ENCODE assay signal across 8 mouse cellular contexts in genomic region chr16:42781096-42782071, GRCm38 (mm10).
DNase-seq lines count a peak whose midpoint lies in the region; ATAC-seq and TF ChIP-seq lines count a peak whose summit lies in the region.

No protein-coding gene starts in this region.

- peaks cover 16% of the 10 kb centered on the region for H3K4me1 ChIP-seq in forebrain, embryonic 13.5 days
- no peaks in the 10 kb centered on the region for H3K4me1 ChIP-seq in liver, embryonic 11.5 days (replicated peaks; ENCODE audit: control insufficient read depth, insufficient read depth, low read length)
- H3K4me1 ChIP-seq in stomach, postnatal 0 days (replicated peaks; ENCODE audit: control insufficient read depth, insufficient read depth), result no peaks in the 10 kb centered on the region

- no peak for TF ChIP-seq CTCF in stomach, postnatal 0 days (IDR thresholded peaks at IDR 0.05; ENCODE audit: low read depth)

- no peaks in the 10 kb centered on the region for H3K27me3 ChIP-seq in forebrain, embryonic 13.5 days
- no peaks in the 10 kb centered on the region for H3K27me3 ChIP-seq in liver, embryonic 11.5 days (replicated peaks; ENCODE audit: control insufficient read depth, insufficient read depth, low read length)
- no peaks in the 10 kb centered on the region for H3K27me3 ChIP-seq in stomach, postnatal 0 days (ENCODE audit: control insufficient read depth, insufficient read depth, low read length)

- no peaks in the 10 kb centered on the region for H3K36me3 ChIP-seq in forebrain, embryonic 13.5 days (ENCODE audit: poor library complexity, severe bottlenecking)
- no peaks in the 10 kb centered on the region for H3K36me3 ChIP-seq in liver, embryonic 11.5 days (ENCODE audit: control insufficient read depth, insufficient read depth, low read length)
- H3K36me3 ChIP-seq in stomach, postnatal 0 days (ENCODE audit: control insufficient read depth, insufficient read depth, low read length), result no peaks in the 10 kb centered on the region

- DNase-seq in ovary, postnatal 14 days (ENCODE audit: low spot score), result peak; percentile 9
- no peak for DNase-seq in ovary, postnatal 10 days (ENCODE audit: low spot score)
- no peak for DNase-seq in liver, embryonic 11.5 days (ENCODE audit: low spot score)
- no peak for DNase-seq in stomach, postnatal 0 days (ENCODE audit: low spot score)
- no peak for DNase-seq in urinary bladder, postnatal 14 days (ENCODE audit: low spot score)
- no peak for DNase-seq in left cerebral cortex, adult 9 months (ENCODE audit: low spot score in 2 of 2)
- DNase-seq in cerebellum, adult 9-11 months, result no peak

- ATAC-seq in forebrain, embryonic 13.5 days, result peak; percentile 68
- peak; percentile 47; the same call in 1 of the 2 replicates for ATAC-seq in liver, embryonic 11.5 days (replicated peaks; ENCODE audit: low FRiP score)
- peak; percentile 42; the same call in 1 of the 2 replicates for ATAC-seq in stomach, postnatal 0 days (ENCODE audit: low FRiP score, low TSS enrichment)

- TF ChIP-seq EP300 in stomach, postnatal 0 days (optimal IDR thresholded peaks at IDR 0.05), result no peak

- H3K27ac ChIP-seq in forebrain, embryonic 13.5 days, result peak overlapping the region; percentile 68
- no peak overlapping the region for H3K27ac ChIP-seq in liver, embryonic 11.5 days (ENCODE audit: low read depth, low read length)
- 0 out of 2 replicates have a peak overlapping the region, but pooled peaks have one; percentile 6 for H3K27ac ChIP-seq in stomach, postnatal 0 days (replicated peaks)

- H3K9ac ChIP-seq in forebrain, embryonic 13.5 days, result no peak overlapping the region
- H3K9ac ChIP-seq in liver, embryonic 11.5 days (ENCODE audit: low read depth, low read length), result no peak overlapping the region
- no peak overlapping the region for H3K9ac ChIP-seq in stomach, postnatal 0 days (ENCODE audit: low read length)

- H3K4me3 ChIP-seq in forebrain, embryonic 13.5 days, result no peak overlapping the region
- no peak overlapping the region for H3K4me3 ChIP-seq in liver, embryonic 11.5 days (ENCODE audit: low read depth, low read length)
- no peak overlapping the region for H3K4me3 ChIP-seq in stomach, postnatal 0 days (ENCODE audit: low read depth, low read length)

- H3K9me3 ChIP-seq in forebrain, embryonic 13.5 days (replicated peaks), result no peaks in the 10 kb centered on the region
- H3K9me3 ChIP-seq in liver, embryonic 11.5 days (ENCODE audit: control insufficient read depth, low read length), result no peaks in the 10 kb centered on the region
- H3K9me3 ChIP-seq in stomach, postnatal 0 days (ENCODE audit: control insufficient read depth, low read length), result no peaks in the 10 kb centered on the region

- H3K4me2 ChIP-seq in forebrain, embryonic 13.5 days, result peak overlapping the region; percentile 17; the same call in 1 of the 2 replicates
- peak overlapping the region; percentile 29 for H3K4me2 ChIP-seq in liver, embryonic 11.5 days
- 0 out of 2 replicates have a peak overlapping the region, but pooled peaks have one; percentile 12 for H3K4me2 ChIP-seq in stomach, postnatal 0 days (replicated peaks; ENCODE audit: low read depth)

- 11% methylated on average over 12 of the region's 12 CpGs for WGBS in forebrain, embryonic 13.5 days
- WGBS in liver, embryonic 11.5 days, result 20% methylated on average over 12 of the region's 12 CpGs
- WGBS in stomach, postnatal 0 days, result 15% methylated on average over 12 of the region's 12 CpGs
